Mouse (Mus musculus): ENCODE data around the gene Grid2. TPM values are rescaled to one million over a fixed set of nuclear protein-coding genes. Genes with fewer than 3 reads are reported as not detected.
"Not testable (repeated sequence)": the region's sequence is repeated elsewhere in the genome, so short reads cannot be mapped to it uniquely, and the experiment has no call there.

The Grid2 gene
- polyA plus RNA-seq, 1 experiment, result 0.04 TPM

GRCm38 (mm10) chr6:63547741-63548140 lies 292.1 kb downstream of the Grid2 start:
- H3K27me3 ChIP-seq (ENCODE audit: control insufficient read depth, insufficient read depth, low read length), result no peaks in the 10 kb centered on the region
- 87% methylated on average over 4 of the region's 4 CpGs for WGBS

GRCm38 (mm10) chr6:63568741-63569140 lies 313.1 kb downstream of the Grid2 start:
- H3K4me1 ChIP-seq (replicated peaks; ENCODE audit: control insufficient read depth, insufficient read depth, low read length); H3K27ac ChIP-seq (ENCODE audit: control insufficient read depth, insufficient read depth, low read length); H3K27me3 ChIP-seq (ENCODE audit: control insufficient read depth, insufficient read depth, low read length); H3K4me3 ChIP-seq (ENCODE audit: control insufficient read depth, insufficient read depth, low read length); DNase-seq; H3K36me3 ChIP-seq (ENCODE audit: control insufficient read depth, insufficient read depth, low read length): not testable (repeated sequence)
- 86% methylated on average over 1 of the region's 1 CpGs for WGBS

More at GRCm38 (mm10) chr6:63547741-63548140, 292.1 kb downstream of the Grid2 start:
- H3K36me3 ChIP-seq (ENCODE audit: control insufficient read depth, insufficient read depth, low read length), result no peaks in the 10 kb centered on the region
- DNase-seq, result no peak
- H3K27ac ChIP-seq (ENCODE audit: control insufficient read depth, insufficient read depth, low read length), result no peak overlapping the region
- TF ChIP-seq CTCF (IDR thresholded peaks at IDR 0.05; ENCODE audit: borderline replicate concordance, control insufficient read depth, extremely low read depth, insufficient read depth, low read length, poor library complexity) (no peak), POLR2A (IDR thresholded peaks at IDR 0.05; ENCODE audit: control insufficient read depth, extremely low read depth, insufficient read depth, low read length, poor library complexity) (no peak)
- H3K4me1 ChIP-seq (replicated peaks; ENCODE audit: control insufficient read depth, insufficient read depth, low read length), result no peaks in the 10 kb centered on the region
- no peak overlapping the region for H3K4me3 ChIP-seq (ENCODE audit: control insufficient read depth, insufficient read depth, low read length)

GRCm38 (mm10) chr6:63590681-63591080 lies 335.0 kb downstream of the Grid2 start:
- 91% methylated on average over 4 of the region's 4 CpGs for WGBS
- Histone ChIP-seq H3K36me3 (ENCODE audit: control insufficient read depth, insufficient read depth, low read length) (no peaks in the 10 kb centered on the region), H3K27me3 (ENCODE audit: control insufficient read depth, insufficient read depth, low read length) (no peaks in the 10 kb centered on the region), H3K4me1 (replicated peaks; ENCODE audit: control insufficient read depth, insufficient read depth, low read length) (no peaks in the 10 kb centered on the region), H3K4me3 (ENCODE audit: control insufficient read depth, insufficient read depth, low read length) (no peak overlapping the region), H3K27ac (ENCODE audit: control insufficient read depth, insufficient read depth, low read length) (no peak overlapping the region)
- DNase-seq, result no peak
- TF ChIP-seq CTCF (IDR thresholded peaks at IDR 0.05; ENCODE audit: borderline replicate concordance, control insufficient read depth, extremely low read depth, insufficient read depth, low read length, poor library complexity), result no peak
- no peak for TF ChIP-seq POLR2A (IDR thresholded peaks at IDR 0.05; ENCODE audit: control insufficient read depth, extremely low read depth, insufficient read depth, low read length, poor library complexity)

- TF ChIP-seq CTCF (IDR thresholded peaks at IDR 0.05; ENCODE audit: borderline replicate concordance, control insufficient read depth, extremely low read depth, insufficient read depth, low read length, poor library complexity) (no peak), POLR2A (IDR thresholded peaks at IDR 0.05; ENCODE audit: control insufficient read depth, extremely low read depth, insufficient read depth, low read length, poor library complexity) (no peak)
- DNase-seq, result no peak
- WGBS, result 67% methylated on average over 2 of the region's 2 CpGs
- no peaks in the 10 kb centered on the region for H3K27me3 ChIP-seq (ENCODE audit: control insufficient read depth, insufficient read depth, low read length)
- no peaks in the 10 kb centered on the region for H3K4me1 ChIP-seq (replicated peaks; ENCODE audit: control insufficient read depth, insufficient read depth, low read length)
- no peaks in the 10 kb centered on the region for H3K36me3 ChIP-seq (ENCODE audit: control insufficient read depth, insufficient read depth, low read length)
- no peak overlapping the region for H3K4me3 ChIP-seq (ENCODE audit: control insufficient read depth, insufficient read depth, low read length)
- no peak overlapping the region for H3K27ac ChIP-seq (ENCODE audit: control insufficient read depth, insufficient read depth, low read length)
These were observed 353.9 kb downstream of the Grid2 start for GRCm38 (mm10) chr6:63609570-63609969.

- TF ChIP-seq CTCF (IDR thresholded peaks at IDR 0.05; ENCODE audit: borderline replicate concordance, control insufficient read depth, extremely low read depth, insufficient read depth, low read length, poor library complexity) (no peak), POLR2A (IDR thresholded peaks at IDR 0.05; ENCODE audit: control insufficient read depth, extremely low read depth, insufficient read depth, low read length, poor library complexity) (no peak)
- Histone ChIP-seq H3K27me3 (ENCODE audit: control insufficient read depth, insufficient read depth, low read length) (no peaks in the 10 kb centered on the region), H3K4me3 (ENCODE audit: control insufficient read depth, insufficient read depth, low read length) (no peak overlapping the region), H3K36me3 (ENCODE audit: control insufficient read depth, insufficient read depth, low read length) (no peaks in the 10 kb centered on the region), H3K27ac (ENCODE audit: control insufficient read depth, insufficient read depth, low read length) (no peak overlapping the region), H3K4me1 (replicated peaks; ENCODE audit: control insufficient read depth, insufficient read depth, low read length) (no peaks in the 10 kb centered on the region)
- DNase-seq, result no peak
- WGBS, result 80% methylated on average over 3 of the region's 3 CpGs
These were observed 380.3 kb downstream of the Grid2 start for GRCm38 (mm10) chr6:63635970-63636369.

- Histone ChIP-seq H3K4me1 (replicated peaks; ENCODE audit: control insufficient read depth, insufficient read depth, low read length) (no peaks in the 10 kb centered on the region), H3K27ac (ENCODE audit: control insufficient read depth, insufficient read depth, low read length) (no peak overlapping the region), H3K4me3 (ENCODE audit: control insufficient read depth, insufficient read depth, low read length) (no peak overlapping the region), H3K36me3 (ENCODE audit: control insufficient read depth, insufficient read depth, low read length) (no peaks in the 10 kb centered on the region), H3K27me3 (ENCODE audit: control insufficient read depth, insufficient read depth, low read length) (no peaks in the 10 kb centered on the region)
- DNase-seq, result no peak
- WGBS, result 88% methylated on average over 3 of the region's 3 CpGs
- TF ChIP-seq POLR2A (IDR thresholded peaks at IDR 0.05; ENCODE audit: control insufficient read depth, extremely low read depth, insufficient read depth, low read length, poor library complexity) (no peak), CTCF (IDR thresholded peaks at IDR 0.05; ENCODE audit: borderline replicate concordance, control insufficient read depth, extremely low read depth, insufficient read depth, low read length, poor library complexity) (no peak)
These were observed 403.7 kb downstream of the Grid2 start for GRCm38 (mm10) chr6:63659423-63659822.

- Histone ChIP-seq H3K4me1 (replicated peaks; ENCODE audit: control insufficient read depth, insufficient read depth, low read length) (no peaks in the 10 kb centered on the region), H3K27me3 (ENCODE audit: control insufficient read depth, insufficient read depth, low read length) (no peaks in the 10 kb centered on the region), H3K4me3 (ENCODE audit: control insufficient read depth, insufficient read depth, low read length) (no peak overlapping the region), H3K27ac (ENCODE audit: control insufficient read depth, insufficient read depth, low read length) (no peak overlapping the region), H3K36me3 (ENCODE audit: control insufficient read depth, insufficient read depth, low read length) (no peaks in the 10 kb centered on the region)
- DNase-seq, result no peak
- 55% methylated on average over 3 of the region's 3 CpGs for WGBS
- TF ChIP-seq CTCF (IDR thresholded peaks at IDR 0.05; ENCODE audit: borderline replicate concordance, control insufficient read depth, extremely low read depth, insufficient read depth, low read length, poor library complexity) (no peak), POLR2A (IDR thresholded peaks at IDR 0.05; ENCODE audit: control insufficient read depth, extremely low read depth, insufficient read depth, low read length, poor library complexity) (no peak)
These were observed 430.0 kb downstream of the Grid2 start for GRCm38 (mm10) chr6:63685689-63686088.
